Mouse (Mus musculus) limb, embryonic 13.5 days (tissue): ENCODE data around the gene Cox16. TPM values are rescaled to one million over a fixed set of nuclear protein-coding genes. Genes with fewer than 3 reads are reported as not detected.

ENCODE experiments used
- ATAC-seq: fragments of 200-750 bp; cut with Nextera tagmentation; 2 replicates; pipeline ENCODE4 v1.8.0; 2017; ENCODE audit warnings: low read depth, moderate number of reproducible peaks, moderate TSS enrichment; ENCODE audit not compliant: low FRiP score
- H3K27ac ChIP-seq: fragments of 300-500 bp; sonication (generic); 2 replicates; pipeline ENCODE4 v1.5.1; 2015; ENCODE audit warnings: inconsistent platforms, mild to moderate bottlenecking, moderate library complexity
- H3K27me3 ChIP-seq: fragments of 300-500 bp; sonication (generic); 2 replicates; pipeline ENCODE4 v1.6.1; 2015; ENCODE audit warnings: mild to moderate bottlenecking, inconsistent platforms
- H3K36me3 ChIP-seq: fragments of 300-500 bp; sonication (generic); 2 replicates; pipeline ENCODE4 v1.6.1; 2015; ENCODE audit warnings: inconsistent platforms, mild to moderate bottlenecking, moderate library complexity
- H3K4me1 ChIP-seq: fragments of 300-500 bp; sonication (generic); 2 replicates; pipeline ENCODE4 v1.6.1; 2015; ENCODE audit warnings: inconsistent platforms
- H3K4me2 ChIP-seq: fragments of 300-500 bp; sonication (generic); replicated peaks from 2 replicates; pipeline ENCODE4 v1.6.1; 2015; ENCODE audit warnings: inconsistent platforms, mild to moderate bottlenecking, moderate library complexity
- H3K4me3 ChIP-seq: fragments of 300-500 bp; sonication (generic); 2 replicates; pipeline ENCODE4 v1.5.1; 2015; ENCODE audit warnings: moderate library complexity, mild to moderate bottlenecking, inconsistent platforms
- H3K9ac ChIP-seq: fragments of 300-500 bp; sonication (generic); 2 replicates; pipeline ENCODE4 v1.6.1; 2015; ENCODE audit warnings: mild to moderate bottlenecking, inconsistent platforms
- H3K9me3 ChIP-seq: fragments of 300-500 bp; sonication (generic); 2 replicates; pipeline ENCODE4 v1.6.1; 2016; ENCODE audit warnings: inconsistent platforms
- WGBS: fragments of 180-500 bp; shearing (Covaris S2); methylation state at CpG from one replicate; pipeline ENCODE4 v1.1.7; 2015; 5-methylcytosine and 5-hydroxymethylcytosine counted together
- polyA plus RNA-seq: library from polyadenylated mRNA; unstranded; fragments of >200 nt; fragmentation: Nextera tagmentation; extraction: Ambion mirVana; gene quantifications from 2 replicates; pipeline ENCODE4 v1.2.1, GENCODE M21; 2015

Gene Cox16
- polyA plus RNA-seq, 1 experiment from 2014 or later: 132 TPM

DNA sequence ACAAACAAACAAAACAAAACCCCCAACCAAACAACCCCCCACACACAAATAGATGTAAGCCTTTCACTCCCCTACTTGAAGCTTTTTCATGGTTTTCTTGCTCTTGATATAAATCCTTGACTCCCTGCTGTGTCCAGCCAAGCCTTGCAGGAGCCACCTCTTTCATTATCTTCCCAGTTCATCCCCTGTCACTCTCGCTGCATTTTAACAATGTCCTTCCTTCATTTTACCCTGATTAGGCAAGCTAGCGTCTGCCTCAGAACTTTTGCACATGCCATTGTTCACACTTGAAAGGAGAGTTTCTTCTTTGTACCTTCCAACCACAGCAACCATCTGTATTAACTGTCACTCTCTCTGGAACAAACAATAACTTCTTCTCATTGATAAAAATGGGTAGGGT is 167.1 kb downstream of the Cox16 start:
- Histone ChIP-seq H3K36me3 (no peaks in the 10 kb centered on the region), H3K27me3 (no peaks in the 10 kb centered on the region), H3K27ac (no peak overlapping the region), H3K4me2 (no peak overlapping the region), H3K4me1 (peaks cover 6% of the 10 kb centered on the region; the same call in 1 of the 2 replicates), H3K9ac (no peak overlapping the region), H3K9me3 (no peaks in the 10 kb centered on the region), H3K4me3 (no peak overlapping the region)
- WGBS: 55% methylated on average over 2 of the region's 2 CpGs
- no peak for ATAC-seq

DNA sequence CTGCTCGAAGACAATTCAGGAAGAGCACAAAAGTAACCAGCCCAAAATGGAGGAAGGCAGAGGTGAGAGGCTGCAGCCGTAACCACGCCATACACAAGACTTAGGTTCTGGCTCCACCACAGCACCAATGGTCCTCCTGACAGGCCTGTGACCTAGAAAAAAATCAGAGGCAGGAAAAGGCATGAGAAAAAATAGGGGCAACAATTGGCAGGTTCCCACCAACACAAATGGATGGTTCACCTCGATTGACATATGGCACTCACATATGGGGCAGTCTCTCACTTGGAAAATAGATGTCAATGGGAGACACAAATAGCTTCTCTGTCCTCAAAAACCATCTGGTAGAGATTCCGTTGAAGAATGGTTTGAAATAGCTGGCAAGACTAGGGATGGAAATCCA is 169.0 kb downstream of the Cox16 start:
- 89% methylated on average over 5 of the region's 5 CpGs for WGBS
- Histone ChIP-seq H3K4me3 (no peak overlapping the region), H3K27ac (no peak overlapping the region), H3K36me3 (no peaks in the 10 kb centered on the region), H3K27me3 (no peaks in the 10 kb centered on the region), H3K4me2 (no peak overlapping the region), H3K9me3 (no peaks in the 10 kb centered on the region), H3K4me1 (peaks cover under 1% of the 10 kb centered on the region; the same call in 1 of the 2 replicates), H3K9ac (no peak overlapping the region)
- no peak for ATAC-seq

Other genes starting within 250 kb of the Cox16 start
- gene Slc8a3, start 151.9 kb downstream of the Cox16 start, polyA plus RNA-seq: 1.0 and 1.5 TPM in 2 replicates
- 0.22 and 0.28 TPM in 2 replicates for gene Gm4787, start 105.7 kb downstream of the Cox16 start, polyA plus RNA-seq
- 0.56 and 0.59 TPM in 2 replicates for gene Adam4, start 63.2 kb downstream of the Cox16 start, polyA plus RNA-seq
- gene Gm20498, start 47.8 kb upstream of the Cox16 start, polyA plus RNA-seq: 28.0 and 31.4 TPM in 2 replicates
- gene Synj2bp, start 47.8 kb upstream of the Cox16 start, polyA plus RNA-seq: 35.8 and 41.5 TPM in 2 replicates
- gene Adam21, start 83.3 kb upstream of the Cox16 start, polyA plus RNA-seq: 0.51 and 0.57 TPM in 2 replicates
- 85.8 and 87.6 TPM in 2 replicates for gene Med6, start 109.9 kb upstream of the Cox16 start, polyA plus RNA-seq
- gene Ttc9, start 146.1 kb upstream of the Cox16 start, polyA plus RNA-seq: 0.66 and 0.85 TPM in 2 replicates